Mouse (Mus musculus) midbrain, embryonic 12.5 days (tissue): ENCODE measurements around the gene Gm49387. TPM values are rescaled to one million over a fixed set of nuclear protein-coding genes. Genes with fewer than 3 reads are reported as not detected.

ENCODE experiments used
- ATAC-seq: fragments of 200-750 bp; cut with Nextera tagmentation; 2 replicates; pipeline ENCODE4 v1.8.0; 2017; ENCODE audit warnings: low read depth, moderate TSS enrichment, moderate library complexity; ENCODE audit not compliant: low FRiP score
- H3K27ac ChIP-seq: fragments of 300-500 bp; sonication (generic); replicated peaks from 2 replicates; pipeline ENCODE4 v1.5.1; 2016; ENCODE audit warnings: mild to moderate bottlenecking
- H3K27me3 ChIP-seq: fragments of 300-500 bp; sonication (generic); 2 replicates; pipeline ENCODE4 v1.6.1; 2016; ENCODE audit warnings: mild to moderate bottlenecking
- H3K36me3 ChIP-seq: fragments of 300-500 bp; sonication (generic); 2 replicates; pipeline ENCODE4 v1.6.1; 2016
- H3K4me1 ChIP-seq: fragments of 300-500 bp; sonication (generic); 2 replicates; pipeline ENCODE4 v1.6.1; 2016
- H3K4me2 ChIP-seq: fragments of 300-500 bp; sonication (generic); replicated peaks from 2 replicates; pipeline ENCODE4 v1.6.1; 2016; ENCODE audit warnings: mild to moderate bottlenecking, moderate library complexity
- H3K4me3 ChIP-seq: fragments of 300-500 bp; sonication (generic); 2 replicates; pipeline ENCODE4 v1.5.1; 2016; ENCODE audit warnings: mild to moderate bottlenecking
- H3K9ac ChIP-seq: fragments of 300-500 bp; sonication (generic); replicated peaks from 2 replicates; pipeline ENCODE4 v1.6.1; 2016; ENCODE audit warnings: mild to moderate bottlenecking, moderate library complexity
- H3K9me3 ChIP-seq: fragments of 300-500 bp; sonication (generic); 2 replicates; pipeline ENCODE4 v1.6.1; 2016; ENCODE audit warnings: mild to moderate bottlenecking
- WGBS: fragments of 180-500 bp; shearing (Covaris S2); methylation state at CpG from one replicate; pipeline ENCODE4 v1.1.7; 2016; 5-methylcytosine and 5-hydroxymethylcytosine counted together
- polyA plus RNA-seq: library from polyadenylated mRNA; unstranded; fragments of >200 nt; fragmentation: Nextera tagmentation; extraction: Ambion mirVana; gene quantifications from 2 replicates; pipeline ENCODE4 v1.2.1, GENCODE M21; 2016

Gene Gm49387
- polyA plus RNA-seq, 1 experiment from 2014 or later, result 0.79 TPM

- 91% methylated on average over 13 of the region's 13 CpGs for WGBS
- no peaks in the 10 kb centered on the region for H3K27me3 ChIP-seq
- no peak overlapping the region for H3K9ac ChIP-seq
- peaks cover 32% of the 10 kb centered on the region for H3K4me1 ChIP-seq
- no peak overlapping the region for H3K27ac ChIP-seq
- no peak overlapping the region for H3K4me3 ChIP-seq
- H3K9me3 ChIP-seq, result no peaks in the 10 kb centered on the region
- no peak for ATAC-seq
- H3K36me3 ChIP-seq, result peaks cover 9% of the 10 kb centered on the region
- no peak overlapping the region for H3K4me2 ChIP-seq
These were observed 27.6 kb upstream of the Gm49387 start for GRCm38 (mm10) chr14:31668326-31668725.

- Histone ChIP-seq H3K4me2 (no peak overlapping the region), H3K9ac (no peak overlapping the region), H3K9me3 (no peaks in the 10 kb centered on the region), H3K4me1 (peaks cover 38% of the 10 kb centered on the region), H3K4me3 (no peak overlapping the region), H3K36me3 (peaks cover 9% of the 10 kb centered on the region), H3K27ac (no peak overlapping the region), H3K27me3 (no peaks in the 10 kb centered on the region)
- no peak for ATAC-seq
- 86% methylated on average over 6 of the region's 6 CpGs for WGBS
These were observed 27.1 kb upstream of the Gm49387 start for GRCm38 (mm10) chr14:31667741-31668140.

- Histone ChIP-seq H3K9ac (no peak overlapping the region), H3K9me3 (no peaks in the 10 kb centered on the region), H3K4me3 (no peak overlapping the region), H3K27ac (no peak overlapping the region), H3K4me2 (no peak overlapping the region), H3K36me3 (peaks cover 9% of the 10 kb centered on the region), H3K27me3 (no peaks in the 10 kb centered on the region), H3K4me1 (peaks cover 44% of the 10 kb centered on the region)
- no peak for ATAC-seq
- WGBS, result 97% methylated on average over 28 of the region's 28 CpGs
These were observed 26.4 kb upstream of the Gm49387 start for GRCm38 (mm10) chr14:31666931-31667705.

- Histone ChIP-seq H3K9me3 (no peaks in the 10 kb centered on the region), H3K4me2 (no peak overlapping the region), H3K27me3 (no peaks in the 10 kb centered on the region), H3K4me1 (peaks cover 53% of the 10 kb centered on the region), H3K4me3 (no peak overlapping the region), H3K27ac (no peak overlapping the region), H3K9ac (no peak overlapping the region), H3K36me3 (peaks cover 9% of the 10 kb centered on the region)
- 89% methylated on average over 4 of the region's 4 CpGs for WGBS
- no peak for ATAC-seq
These were observed 24.9 kb upstream of the Gm49387 start for GRCm38 (mm10) chr14:31665566-31665940.

- 71% methylated on average over 12 of the region's 12 CpGs for WGBS
- H3K36me3 ChIP-seq, result peaks cover 9% of the 10 kb centered on the region
- no peak for ATAC-seq
- H3K27ac ChIP-seq, result no peak overlapping the region
- H3K9me3 ChIP-seq, result no peaks in the 10 kb centered on the region
- H3K4me1 ChIP-seq, result peaks cover 54% of the 10 kb centered on the region
- H3K9ac ChIP-seq, result no peak overlapping the region
- H3K4me2 ChIP-seq, result no peak overlapping the region
- no peak overlapping the region for H3K4me3 ChIP-seq
- H3K27me3 ChIP-seq, result no peaks in the 10 kb centered on the region
These were observed 24.4 kb upstream of the Gm49387 start for GRCm38 (mm10) chr14:31664903-31665565.

- 71% methylated on average over 18 of the region's 18 CpGs for WGBS
- ATAC-seq, result no peak
- Histone ChIP-seq H3K27ac (no peak overlapping the region), H3K4me1 (peaks cover 54% of the 10 kb centered on the region), H3K4me3 (no peak overlapping the region), H3K27me3 (no peaks in the 10 kb centered on the region), H3K36me3 (peaks cover 9% of the 10 kb centered on the region), H3K4me2 (no peak overlapping the region), H3K9ac (no peak overlapping the region), H3K9me3 (no peaks in the 10 kb centered on the region)
These were observed 23.6 kb upstream of the Gm49387 start for GRCm38 (mm10) chr14:31664100-31664902.

GRCm38 (mm10) chr14:31663376-31664099 lies 22.9 kb upstream of the Gm49387 start:
- Histone ChIP-seq H3K27me3 (no peaks in the 10 kb centered on the region), H3K4me2 (no peak overlapping the region), H3K4me3 (no peak overlapping the region), H3K27ac (0 out of 2 replicates have a peak overlapping the region, but pooled peaks have one; percentile 92), H3K36me3 (peaks cover 9% of the 10 kb centered on the region), H3K9ac (no peak overlapping the region), H3K9me3 (no peaks in the 10 kb centered on the region), H3K4me1 (peaks cover 51% of the 10 kb centered on the region)
- no peak for ATAC-seq
- 90% methylated on average over 13 of the region's 13 CpGs for WGBS

GRCm38 (mm10) chr14:31662555-31663211 lies 22.0 kb upstream of the Gm49387 start:
- H3K27me3 ChIP-seq, result no peaks in the 10 kb centered on the region
- 37% methylated on average over 9 of the region's 9 CpGs for WGBS
- H3K36me3 ChIP-seq, result peaks cover 9% of the 10 kb centered on the region
- H3K9me3 ChIP-seq, result no peaks in the 10 kb centered on the region
- H3K4me3 ChIP-seq, result peak overlapping the region; percentile 41
- H3K27ac ChIP-seq, result peak overlapping the region; percentile 92
- ATAC-seq, result peak; percentile 47
- H3K9ac ChIP-seq, result peak overlapping the region; percentile 60
- H3K4me1 ChIP-seq, result peaks cover 51% of the 10 kb centered on the region
- peak overlapping the region; percentile 59 for H3K4me2 ChIP-seq

- Histone ChIP-seq H3K9me3 (no peaks in the 10 kb centered on the region), H3K4me2 (peak overlapping the region; percentile 59), H3K27me3 (no peaks in the 10 kb centered on the region), H3K9ac (peak overlapping the region; percentile 60), H3K4me3 (peak overlapping the region; percentile 41), H3K4me1 (peaks cover 55% of the 10 kb centered on the region), H3K36me3 (peaks cover 4% of the 10 kb centered on the region), H3K27ac (peak overlapping the region; percentile 92)
- WGBS, result 10% methylated on average over 44 of the region's 44 CpGs
- ATAC-seq, result peak; percentile 88
These were observed 21.2 kb upstream of the Gm49387 start for GRCm38 (mm10) chr14:31661671-31662554.

GRCm38 (mm10) chr14:31660312-31661093 lies 19.8 kb upstream of the Gm49387 start:
- Histone ChIP-seq H3K9ac (no peak overlapping the region), H3K4me1 (peaks cover 55% of the 10 kb centered on the region), H3K27me3 (no peaks in the 10 kb centered on the region), H3K36me3 (no peaks in the 10 kb centered on the region), H3K27ac (0 out of 2 replicates have a peak overlapping the region, but pooled peaks have one; percentile 92), H3K9me3 (no peaks in the 10 kb centered on the region), H3K4me2 (no peak overlapping the region), H3K4me3 (no peak overlapping the region)
- 74% methylated on average over 7 of the region's 7 CpGs for WGBS
- no peak for ATAC-seq
